Mouse (Mus musculus) embryonic facial prominence, embryonic 15.5 days (tissue): Measurements from ENCODE around the gene Med23. TPM values are rescaled to one million over a fixed set of nuclear protein-coding genes. Genes with fewer than 3 reads are reported as not detected.

Experiments
- ATAC-seq: fragments of 200-750 bp; cut with Nextera tagmentation; 2 replicates; pipeline ENCODE4 v1.8.0; 2017; ENCODE audit warnings: low read depth, moderate TSS enrichment; ENCODE audit not compliant: insufficient number of reproducible peaks, low FRiP score, low TSS enrichment
- H3K27ac ChIP-seq: fragments of 300-500 bp; sonication (generic); replicated peaks from 2 replicates; pipeline ENCODE4 v1.5.1; 2015; ENCODE audit warnings: mild to moderate bottlenecking, inconsistent platforms
- H3K27me3 ChIP-seq: fragments of 300-500 bp; sonication (generic); 2 replicates; pipeline ENCODE4 v1.6.1; 2015; ENCODE audit warnings: inconsistent platforms
- H3K36me3 ChIP-seq: fragments of 300-500 bp; sonication (generic); 2 replicates; pipeline ENCODE4 v1.6.1; 2015; ENCODE audit warnings: mild to moderate bottlenecking, inconsistent platforms
- H3K4me1 ChIP-seq: fragments of 300-500 bp; sonication (generic); 2 replicates; pipeline ENCODE4 v1.6.1; 2015; ENCODE audit warnings: inconsistent platforms
- H3K4me2 ChIP-seq: fragments of 300-500 bp; sonication (generic); replicated peaks from 2 replicates; pipeline ENCODE4 v1.6.1; 2015; ENCODE audit warnings: mild to moderate bottlenecking, inconsistent platforms
- H3K4me3 ChIP-seq: fragments of 300-500 bp; sonication (generic); replicated peaks from 2 replicates; pipeline ENCODE4 v1.5.1; 2015; ENCODE audit warnings: mild to moderate bottlenecking, inconsistent platforms
- H3K9ac ChIP-seq: fragments of 300-500 bp; sonication (generic); 2 replicates; pipeline ENCODE4 v1.6.1; 2015; ENCODE audit warnings: inconsistent platforms
- H3K9me3 ChIP-seq: fragments of 300-500 bp; sonication (generic); replicated peaks from 2 replicates; pipeline ENCODE4 v1.6.1; 2016; ENCODE audit warnings: inconsistent platforms
- WGBS: fragments of 180-500 bp; shearing (Covaris S2); methylation state at CpG from one replicate; pipeline ENCODE4 v1.1.7; 2015; 5-methylcytosine and 5-hydroxymethylcytosine counted together
- polyA plus RNA-seq: library from polyadenylated mRNA; unstranded; fragments of >200 nt; fragmentation: Nextera tagmentation; extraction: Ambion mirVana; gene quantifications from 2 replicates; pipeline ENCODE4 v1.2.1, GENCODE M21; 2015

The Med23 gene
- polyA plus RNA-seq = 18.1 and 19.4 TPM in 2 replicates

DNA sequence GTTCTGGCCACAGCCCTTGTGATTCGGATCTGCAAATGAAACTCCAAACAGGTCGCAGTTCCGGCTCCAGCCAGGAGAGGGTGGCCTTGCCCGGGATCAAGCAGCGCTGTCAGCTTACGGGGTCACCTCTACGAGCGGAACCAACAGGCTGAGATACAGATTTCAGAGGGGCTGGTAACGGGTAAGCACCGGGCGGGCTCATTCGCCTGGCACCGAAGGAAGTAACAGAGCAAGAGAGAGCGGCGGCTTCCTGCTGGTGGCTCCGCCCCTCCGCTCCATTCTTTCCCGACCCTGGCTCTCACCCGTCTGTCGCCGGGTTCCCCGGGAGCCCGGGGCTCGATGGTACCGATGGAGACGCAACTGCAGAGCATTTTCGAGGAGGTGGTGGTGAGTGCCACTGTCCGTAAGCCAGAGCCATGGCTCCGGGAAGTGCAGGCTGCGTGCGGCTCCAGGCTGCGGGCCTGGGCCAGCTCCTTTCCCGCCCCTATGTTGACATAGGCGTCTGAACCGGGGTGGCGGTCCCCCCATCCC lies at the start of gene Med23:
TSS of gene Med23 (plus strand) at position 227 of the 531 bp plus-strand sequence.
- no peak within 1 kb of the TSS for H3K27ac ChIP-seq
- H3K4me1 ChIP-seq = 0 out of 2 replicates have a peak, but pooled peaks cover 4% of the 10 kb centered on the region
- H3K4me3 ChIP-seq = peak within 1 kb of the TSS; percentile 98
- under 1% methylated on average over 36 of the region's 36 CpGs for WGBS
- peak within 1 kb of the TSS; percentile 79 for H3K9ac ChIP-seq
- H3K4me2 ChIP-seq = peak within 1 kb of the TSS; percentile 58
- no peaks in the 10 kb centered on the region for H3K27me3 ChIP-seq
- no peaks in the 10 kb centered on the region for H3K9me3 ChIP-seq
- ATAC-seq = peak; percentile 99
- H3K36me3 ChIP-seq = peaks cover 30% of the 10 kb centered on the region

DNA sequence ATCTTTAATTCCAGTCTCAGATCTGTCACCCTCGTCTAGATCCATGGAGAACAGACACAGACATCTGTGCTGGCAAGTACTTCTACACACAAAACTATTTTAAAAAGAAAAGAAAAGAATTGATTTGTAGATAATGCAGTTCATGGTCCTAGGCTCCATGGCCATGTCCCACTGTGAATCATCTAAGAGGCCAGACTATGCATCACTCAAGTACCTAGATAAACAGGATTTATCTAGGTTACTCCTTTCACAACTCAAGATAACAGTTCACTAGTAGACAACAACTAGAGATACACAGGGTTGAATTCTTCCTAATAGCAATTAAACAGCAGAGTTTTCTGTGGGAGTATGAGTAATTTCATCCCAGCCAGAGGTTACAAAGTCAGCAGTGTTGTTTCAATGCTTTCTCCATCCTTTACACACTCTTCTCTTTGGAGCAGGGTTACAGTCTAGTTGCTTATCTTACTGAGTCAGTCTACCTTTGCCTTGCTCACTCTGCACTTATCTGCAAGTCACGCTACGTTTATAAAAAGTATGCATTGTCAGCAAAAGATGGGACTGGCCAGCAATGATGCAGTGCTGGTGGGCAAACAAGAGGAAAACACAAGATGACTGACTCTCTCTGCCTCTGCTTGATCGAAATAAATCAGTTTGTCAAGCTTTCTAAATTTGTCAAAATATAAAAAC lies 47.7 kb upstream of the Med23 start:
- Histone ChIP-seq H3K27me3 (no peaks in the 10 kb centered on the region), H3K27ac (no peak overlapping the region), H3K36me3 (no peaks in the 10 kb centered on the region), H3K9me3 (no peaks in the 10 kb centered on the region), H3K4me1 (peaks cover 22% of the 10 kb centered on the region), H3K9ac (no peak overlapping the region), H3K4me3 (no peak overlapping the region), H3K4me2 (no peak overlapping the region)
- WGBS = 78% methylated on average over 4 of the region's 4 CpGs
- no peak for ATAC-seq

DNA sequence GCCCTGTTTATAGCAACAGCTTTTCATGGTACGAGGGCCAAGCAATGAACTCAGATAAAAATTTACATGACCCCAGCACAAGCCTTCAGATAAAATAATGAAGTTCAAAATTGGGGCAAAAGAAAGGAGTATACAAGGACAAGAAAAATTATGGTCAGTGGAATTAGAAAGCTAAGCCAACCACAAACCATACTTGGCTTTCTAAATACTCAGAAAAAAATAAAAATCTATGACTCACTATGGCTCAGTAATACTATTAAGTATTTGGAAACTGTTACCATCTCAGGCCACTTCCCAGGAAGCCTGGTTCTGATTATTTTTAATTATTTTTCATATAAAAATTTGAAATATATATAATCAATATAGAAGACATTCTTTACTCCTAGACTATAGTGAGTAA lies 46.9 kb upstream of the Med23 start:
- H3K4me2 ChIP-seq = no peak overlapping the region
- no peaks in the 10 kb centered on the region for H3K9me3 ChIP-seq
- WGBS = 76% methylated on average over 1 of the region's 1 CpGs
- H3K27ac ChIP-seq = no peak overlapping the region
- H3K9ac ChIP-seq = no peak overlapping the region
- no peak overlapping the region for H3K4me3 ChIP-seq
- no peak for ATAC-seq
- peaks cover 22% of the 10 kb centered on the region for H3K4me1 ChIP-seq
- H3K36me3 ChIP-seq = no peaks in the 10 kb centered on the region
- no peaks in the 10 kb centered on the region for H3K27me3 ChIP-seq

DNA sequence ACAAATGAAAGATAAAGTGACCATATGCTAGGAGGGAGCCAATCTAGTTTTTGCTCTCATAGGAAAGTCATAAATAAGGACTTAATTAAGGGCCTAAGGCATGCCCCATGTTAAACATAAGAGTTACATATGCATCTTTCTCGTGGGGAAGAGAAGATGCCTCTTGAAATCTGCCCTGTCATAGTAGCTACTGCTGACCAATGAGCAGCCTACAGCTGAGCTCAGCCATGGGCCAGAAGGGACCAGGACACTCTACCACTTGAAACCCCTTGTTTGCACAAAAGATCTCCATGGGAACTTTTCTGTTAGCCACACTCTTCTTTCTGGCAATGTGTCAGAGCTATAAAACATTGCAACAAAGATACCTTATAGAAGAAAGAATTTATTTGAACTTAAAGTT lies 46.5 kb upstream of the Med23 start:
- H3K27me3 ChIP-seq = no peaks in the 10 kb centered on the region
- H3K4me1 ChIP-seq = peaks cover 22% of the 10 kb centered on the region
- H3K9ac ChIP-seq = no peak overlapping the region
- H3K27ac ChIP-seq = no peak overlapping the region; the same call in 1 of the 2 replicates
- H3K4me3 ChIP-seq = no peak overlapping the region
- WGBS = 29% methylated on average over 1 of the region's 1 CpGs
- no peak for ATAC-seq
- H3K36me3 ChIP-seq = no peaks in the 10 kb centered on the region
- no peak overlapping the region for H3K4me2 ChIP-seq
- no peaks in the 10 kb centered on the region for H3K9me3 ChIP-seq

DNA sequence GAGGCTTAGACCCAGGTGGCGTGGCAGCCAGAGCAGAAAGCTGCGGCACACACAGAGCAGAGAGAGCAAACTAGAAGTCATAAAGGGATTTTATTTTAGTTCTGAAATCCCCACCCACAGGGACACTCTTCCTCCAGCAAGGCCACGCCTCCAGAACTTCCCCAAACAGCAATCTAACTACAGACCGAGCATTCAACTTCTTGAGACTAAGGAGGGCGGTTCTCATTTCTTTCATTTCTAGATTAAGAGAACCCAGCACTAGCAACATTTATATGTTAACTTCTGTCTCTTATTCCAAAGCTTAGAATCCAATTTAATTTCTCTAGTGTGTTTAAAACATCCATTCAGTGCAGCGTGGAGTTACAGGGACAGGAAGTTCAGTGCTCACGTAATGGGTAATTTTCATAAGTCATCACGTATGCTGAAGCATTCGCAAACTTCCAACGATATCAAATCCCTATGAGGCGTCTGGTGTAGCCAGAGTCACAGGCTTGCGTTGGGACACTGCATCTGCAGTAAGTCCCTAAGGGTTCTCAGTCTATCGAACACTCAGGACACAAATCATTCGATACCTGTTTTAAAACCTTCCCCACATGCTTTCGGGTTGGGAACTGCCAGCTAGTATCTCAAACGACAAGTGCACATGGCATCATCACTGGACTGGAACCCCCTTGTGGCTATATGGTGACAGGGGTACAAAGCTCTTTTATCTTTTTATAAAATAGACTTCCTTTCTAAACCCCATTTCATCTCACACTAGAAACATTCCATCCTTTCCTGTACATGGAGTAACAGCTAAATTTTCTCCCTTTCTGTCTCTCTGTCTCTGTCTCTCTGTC lies 45.9 kb upstream of the Med23 start:
- Histone ChIP-seq H3K36me3 (no peaks in the 10 kb centered on the region), H3K9ac (no peak overlapping the region), H3K27ac (no peak overlapping the region; the same call in 1 of the 2 replicates), H3K9me3 (no peaks in the 10 kb centered on the region), H3K27me3 (no peaks in the 10 kb centered on the region), H3K4me2 (0 out of 2 replicates have a peak overlapping the region, but pooled peaks have one; percentile 15), H3K4me1 (peaks cover 22% of the 10 kb centered on the region), H3K4me3 (no peak overlapping the region)
- no peak for ATAC-seq
- 53% methylated on average over 16 of the region's 16 CpGs for WGBS

DNA sequence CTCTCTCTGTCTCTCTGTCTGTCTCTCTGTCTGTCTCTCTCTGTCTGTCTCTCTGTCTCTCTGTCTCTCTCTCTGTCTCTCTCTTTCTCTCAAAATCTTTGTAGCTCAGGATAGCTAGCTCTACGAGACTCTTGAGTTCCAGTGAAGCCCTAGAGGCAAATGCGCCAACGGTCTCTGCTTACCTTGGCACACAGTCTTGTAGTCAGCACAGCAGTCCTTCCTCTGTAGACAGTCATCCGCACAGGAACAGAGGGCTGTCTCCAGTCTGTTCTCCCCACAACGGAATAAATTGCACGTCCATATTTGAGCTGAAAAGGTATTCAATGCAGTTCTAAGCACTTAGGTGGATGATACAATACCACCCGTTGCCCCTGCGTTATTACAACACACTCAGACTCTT lies 45.2 kb upstream of the Med23 start:
- H3K27me3 ChIP-seq = no peaks in the 10 kb centered on the region
- no peak overlapping the region for H3K4me3 ChIP-seq
- no peak overlapping the region for H3K9ac ChIP-seq
- WGBS = 82% methylated on average over 8 of the region's 8 CpGs
- H3K4me1 ChIP-seq = peaks cover 16% of the 10 kb centered on the region
- H3K4me2 ChIP-seq = no peak overlapping the region
- no peak overlapping the region for H3K27ac ChIP-seq
- no peak for ATAC-seq
- H3K9me3 ChIP-seq = no peaks in the 10 kb centered on the region
- H3K36me3 ChIP-seq = no peaks in the 10 kb centered on the region

DNA sequence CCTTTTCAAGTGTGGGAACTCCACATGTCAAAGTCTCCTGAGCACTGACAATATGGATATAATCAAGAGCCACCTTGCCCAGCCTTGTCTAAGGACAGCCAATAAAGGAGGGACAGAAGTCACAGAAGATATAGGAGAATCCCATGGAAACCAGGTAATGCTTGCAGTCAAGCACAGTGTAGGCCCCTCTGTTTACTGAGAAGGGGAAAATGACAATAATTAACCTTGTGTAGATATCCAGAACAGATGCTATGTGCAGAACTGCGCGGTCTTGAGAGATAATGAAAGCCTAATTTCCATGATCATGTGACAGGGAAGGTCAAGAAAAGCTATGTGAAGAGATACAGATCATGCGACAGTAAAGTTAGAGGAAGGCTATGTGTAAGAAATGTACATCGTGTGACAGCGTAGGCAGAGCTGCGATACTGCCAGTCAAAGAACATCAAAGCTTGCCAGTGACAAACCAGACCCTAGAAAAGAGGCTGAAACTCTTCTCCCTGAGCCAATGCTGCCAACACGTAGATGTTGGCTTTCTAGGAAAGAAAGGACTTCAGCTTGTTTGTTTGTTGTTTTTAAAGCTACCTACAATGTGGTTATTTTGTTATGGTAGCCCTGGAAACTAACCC lies 44.2 kb upstream of the Med23 start:
- ATAC-seq = no peak

DNA sequence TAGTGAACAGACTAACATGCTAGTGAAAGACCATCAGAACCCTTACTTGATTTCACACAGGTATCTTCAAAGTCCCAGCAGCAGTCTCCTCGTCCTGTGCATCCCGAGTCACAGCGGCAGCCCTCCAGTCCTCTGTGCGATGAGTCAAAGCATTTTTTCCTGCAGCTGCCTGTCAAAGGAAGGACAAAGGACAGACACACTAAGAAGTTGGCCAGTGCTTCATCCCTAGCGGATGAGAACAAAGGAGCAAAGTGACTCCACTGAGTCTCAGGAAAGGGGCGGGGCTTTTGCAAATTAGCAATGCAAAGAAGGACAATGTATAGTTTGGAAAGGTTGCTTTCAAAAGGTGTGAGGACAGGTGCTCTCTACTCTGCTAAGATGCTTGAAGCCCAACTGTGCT lies 43.7 kb upstream of the Med23 start:
- Histone ChIP-seq H3K4me2 (no peak overlapping the region), H3K9me3 (no peaks in the 10 kb centered on the region), H3K9ac (no peak overlapping the region), H3K27me3 (no peaks in the 10 kb centered on the region), H3K27ac (no peak overlapping the region), H3K4me3 (no peak overlapping the region), H3K36me3 (no peaks in the 10 kb centered on the region), H3K4me1 (peaks cover 6% of the 10 kb centered on the region)
- no peak for ATAC-seq
- 36% methylated on average over 6 of the region's 6 CpGs for WGBS

More for the DNA sequence above, 44.2 kb upstream of the Med23 start:
- Histone ChIP-seq H3K27me3 (no peaks in the 10 kb centered on the region), H3K9ac (no peak overlapping the region), H3K9me3 (no peaks in the 10 kb centered on the region), H3K4me3 (no peak overlapping the region), H3K36me3 (no peaks in the 10 kb centered on the region), H3K4me1 (peaks cover 7% of the 10 kb centered on the region), H3K27ac (no peak overlapping the region), H3K4me2 (no peak overlapping the region)
- 83% methylated on average over 7 of the region's 7 CpGs for WGBS

DNA sequence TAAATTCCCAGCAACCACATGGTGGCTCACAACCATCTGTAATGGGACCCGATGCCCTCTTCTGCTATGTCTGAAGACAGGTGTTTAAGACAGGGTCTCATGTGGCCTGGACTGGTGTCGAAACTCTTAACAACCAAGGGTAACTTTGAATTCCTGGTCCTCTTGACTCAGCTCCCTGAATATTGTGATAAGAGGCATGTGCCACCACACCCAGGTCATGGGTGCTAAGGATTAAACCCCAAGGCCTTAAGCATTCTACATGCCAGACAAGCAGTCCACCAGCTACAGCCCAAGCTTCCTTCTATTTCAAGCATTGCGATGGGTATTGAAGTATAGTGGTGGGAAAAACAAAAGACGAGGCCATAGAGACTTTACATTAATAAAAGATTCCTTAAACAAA lies 41.6 kb upstream of the Med23 start:
- H3K27ac ChIP-seq = no peak overlapping the region
- no peak overlapping the region for H3K4me3 ChIP-seq
- no peaks in the 10 kb centered on the region for H3K9me3 ChIP-seq
- H3K9ac ChIP-seq = no peak overlapping the region
- ATAC-seq = no peak
- 90% methylated on average over 4 of the region's 4 CpGs for WGBS
- peaks cover 6% of the 10 kb centered on the region for H3K4me1 ChIP-seq
- no peaks in the 10 kb centered on the region for H3K36me3 ChIP-seq
- no peak overlapping the region for H3K4me2 ChIP-seq
- H3K27me3 ChIP-seq = no peaks in the 10 kb centered on the region

DNA sequence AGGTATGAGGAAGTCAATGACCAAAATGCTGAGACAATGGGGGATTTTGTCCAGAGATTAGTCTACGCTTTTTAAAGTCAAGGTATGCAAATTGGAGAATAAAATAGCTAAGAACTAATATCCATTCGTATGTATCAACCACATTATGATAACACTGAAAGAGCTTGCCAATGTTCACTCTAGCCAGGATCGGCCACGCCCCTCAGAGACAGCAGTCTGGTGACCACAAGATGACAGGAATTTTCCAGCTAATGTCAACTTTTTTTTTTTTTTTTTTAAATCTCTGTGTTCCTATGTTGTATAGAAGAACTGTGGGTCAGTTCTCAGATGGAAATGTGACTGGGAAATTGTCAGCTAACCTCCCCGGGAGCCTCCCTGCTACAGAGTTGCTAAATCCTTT lies 39.3 kb upstream of the Med23 start:
- Histone ChIP-seq H3K4me2 (no peak overlapping the region), H3K36me3 (no peaks in the 10 kb centered on the region), H3K27ac (no peak overlapping the region), H3K4me1 (peaks cover 12% of the 10 kb centered on the region), H3K9me3 (no peaks in the 10 kb centered on the region), H3K9ac (no peak overlapping the region), H3K27me3 (no peaks in the 10 kb centered on the region), H3K4me3 (no peak overlapping the region)
- no peak for ATAC-seq
- 85% methylated on average over 5 of the region's 5 CpGs for WGBS
